Mouse (Mus musculus) heart, embryonic 11.5 days (tissue): ENCODE measurements around the gene Gm44790. TPM values are rescaled to one million over a fixed set of nuclear protein-coding genes. Genes with fewer than 3 reads are reported as not detected.

Experiments used
- polyA plus RNA-seq: library from polyadenylated mRNA; unstranded; fragments of >200 nt; fragmentation: Nextera tagmentation; extraction: Ambion mirVana; gene quantifications from 2 replicates; pipeline ENCODE4 v1.2.1, GENCODE M21; 2014

Gene Gm44790
- polyA plus RNA-seq, 1 experiment from 2014 or later, result not detected

Other genes with a start within 250 kb of the Gm44790 start
- gene Tgfa, start 231.4 kb upstream of the Gm44790 start, polyA plus RNA-seq, result 3.0 and 4.1 TPM in 2 replicates
- gene Fam136a, start 61.0 kb upstream of the Gm44790 start, polyA plus RNA-seq, result 118 and 127 TPM in 2 replicates
- 389 and 393 TPM in 2 replicates for gene Snrpg, start 55.4 kb upstream of the Gm44790 start, polyA plus RNA-seq
- 50.0 and 52.6 TPM in 2 replicates for gene Pcyox1, start 29.5 kb upstream of the Gm44790 start, polyA plus RNA-seq
- gene Tia1, start 22.4 kb upstream of the Gm44790 start, polyA plus RNA-seq, result 144 and 146 TPM in 2 replicates
- gene C87436, start 11.7 kb downstream of the Gm44790 start, polyA plus RNA-seq, result 15.2 and 16.7 TPM in 2 replicates
- gene Pcbp1, start 99.7 kb downstream of the Gm44790 start, polyA plus RNA-seq, result 312 and 348 TPM in 2 replicates
- gene Asprv1, start 201.5 kb downstream of the Gm44790 start, polyA plus RNA-seq, result not detected in 2 replicates
- 9.5 and 12.6 TPM in 2 replicates for gene Mxd1, start 242.5 kb downstream of the Gm44790 start, polyA plus RNA-seq